Mouse (Mus musculus): ENCODE data around the gene Asb15. TPM values are rescaled to one million over a fixed set of nuclear protein-coding genes. Genes with fewer than 3 reads are reported as not detected.

Gene Asb15
- polyA plus RNA-seq, 1 experiment from 2014 or later, result not detected

GRCm38 (mm10) chr6:24622098-24622497 lies 94.2 kb downstream of the Asb15 start:
- Histone ChIP-seq H3K36me3 (ENCODE audit: control insufficient read depth, insufficient read depth, low read length) (peaks cover 21% of the 10 kb centered on the region), H3K4me1 (ENCODE audit: control insufficient read depth, insufficient read depth, low read length) (no peaks in the 10 kb centered on the region), H3K27ac (ENCODE audit: low read length) (no peak overlapping the region), H3K9me3 (replicated peaks; ENCODE audit: control insufficient read depth, low read length, poor library complexity, severe bottlenecking) (no peaks in the 10 kb centered on the region), H3K4me3 (ENCODE audit: low read depth, low read length) (no peak overlapping the region), H3K9ac (ENCODE audit: low read depth, low read length) (no peak overlapping the region), H3K4me2 (ENCODE audit: low read length) (no peak overlapping the region), H3K27me3 (ENCODE audit: control insufficient read depth, insufficient read depth, low read depth, low read length) (no peaks in the 10 kb centered on the region)
- ATAC-seq, result no peak
- WGBS, result 89% methylated on average over 2 of the region's 2 CpGs

Other genes starting within 250 kb of the Asb15 start
- 1.9 TPM in 2 replicates for gene Iqub, start 13.1 kb upstream of the Asb15 start, polyA plus RNA-seq (2015; fragmentation: Nextera tagmentation; extraction: Ambion mirVana)
- gene Ndufa5, start 131 bp upstream of the Asb15 start, polyA plus RNA-seq (2015; fragmentation: Nextera tagmentation; extraction: Ambion mirVana), result 410 and 412 TPM in 2 replicates
- gene Lmod2, start 69.6 kb downstream of the Asb15 start, polyA plus RNA-seq (2015; fragmentation: Nextera tagmentation; extraction: Ambion mirVana), result not detected in 2 replicates
- 61.3 and 63.2 TPM in 2 replicates for gene Wasl, start 136.9 kb downstream of the Asb15 start, polyA plus RNA-seq (2015; fragmentation: Nextera tagmentation; extraction: Ambion mirVana)
- gene Hyal6, start 205.1 kb downstream of the Asb15 start, polyA plus RNA-seq (2015; fragmentation: Nextera tagmentation; extraction: Ambion mirVana), result not detected in 2 replicates
- not detected in 2 replicates for gene Hyal4, start 220.2 kb downstream of the Asb15 start, polyA plus RNA-seq (2015; fragmentation: Nextera tagmentation; extraction: Ambion mirVana)

Data from midbrain, embryonic 16.5 days (tissue).